Mouse (Mus musculus) lung, embryonic 16.5 days (tissue): ENCODE measurements at regions not wholly inside any gene's neighbourhood (a gene's known extent, or its start where the extent isn't known, plus 50 kb on each side); places are given as distances from the start of the nearest gene placed in this dataset.
A peak's percentile ranks its signal among the peaks of the same experiment; 100 is the strongest.

Experiments used
- ATAC-seq: fragments of 200-750 bp; cut with Nextera tagmentation; 2 replicates; pipeline ENCODE4 v1.8.0; 2017; ENCODE audit warnings: low read depth, mild to moderate bottlenecking, moderate library complexity
- H3K27ac ChIP-seq: fragments of 300-500 bp; sonication (generic); 2 replicates; pipeline ENCODE4 v1.5.1; 2014; ENCODE audit warnings: mild to moderate bottlenecking, control low read depth, low read length
- H3K27me3 ChIP-seq: fragments of 300-500 bp; sonication (generic); 2 replicates; pipeline ENCODE4 v1.6.1; 2014; ENCODE audit warnings: low read depth, low read length, mixed read lengths; ENCODE audit not compliant: control insufficient read depth, insufficient read depth
- H3K36me3 ChIP-seq: fragments of 300-500 bp; sonication (generic); 2 replicates; pipeline ENCODE4 v1.6.1; 2014; ENCODE audit warnings: low read length; ENCODE audit not compliant: control insufficient read depth, insufficient read depth
- H3K4me1 ChIP-seq: fragments of 300-500 bp; sonication (generic); replicated peaks from 2 replicates; pipeline ENCODE4 v1.6.1; 2014; ENCODE audit warnings: low read length, mixed read lengths; ENCODE audit not compliant: control insufficient read depth, insufficient read depth
- H3K4me2 ChIP-seq: fragments of 300-500 bp; sonication (generic); 2 replicates; pipeline ENCODE4 v1.6.1; 2014; ENCODE audit warnings: low read depth, low read length, control low read depth
- H3K4me3 ChIP-seq: fragments of 300-500 bp; sonication (generic); 2 replicates; pipeline ENCODE4 v1.5.1; 2014; ENCODE audit warnings: mild to moderate bottlenecking, low read length, control low read depth
- H3K9ac ChIP-seq: fragments of 300-500 bp; sonication (generic); 2 replicates; pipeline ENCODE4 v1.6.1; 2014; ENCODE audit warnings: low read length, control low read depth
- H3K9me3 ChIP-seq: fragments of 300-500 bp; sonication (generic); 2 replicates; pipeline ENCODE4 v1.6.1; 2016; ENCODE audit warnings: low read length; ENCODE audit not compliant: control insufficient read depth
- WGBS: fragments of 180-500 bp; shearing (Covaris S2); extraction: QIAGEN DNeasy Blood & Tissue Kit; methylation state at CpG from one replicate; pipeline ENCODE4 v1.1.7; 2014; 5-methylcytosine and 5-hydroxymethylcytosine counted together

DNA sequence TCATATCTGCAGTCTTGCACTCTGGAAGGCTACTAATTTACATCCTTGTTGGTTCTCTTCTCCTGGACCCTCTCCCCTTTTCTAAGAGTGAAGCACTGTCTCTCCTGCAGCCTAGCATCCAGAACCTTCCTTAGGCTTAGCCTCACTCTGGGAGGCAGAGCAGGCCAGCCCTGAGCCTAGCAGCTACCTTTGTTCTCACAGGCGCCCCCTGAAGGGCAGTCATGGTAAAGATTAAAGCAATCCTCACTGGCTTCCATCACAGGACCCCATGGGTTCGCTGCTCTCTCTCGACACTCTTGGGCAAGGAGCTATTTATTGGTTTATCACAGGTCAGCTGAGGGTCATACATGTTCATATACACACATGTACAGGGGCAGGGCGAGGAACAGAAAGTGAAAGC lies 191.8 kb upstream of the Cadm1 start:
- Histone ChIP-seq H3K4me2 (no peak overlapping the region), H3K9me3 (no peaks in the 10 kb centered on the region), H3K27ac (no peak overlapping the region), H3K4me1 (no peaks in the 10 kb centered on the region), H3K27me3 (no peaks in the 10 kb centered on the region), H3K9ac (no peak overlapping the region), H3K4me3 (no peak overlapping the region), H3K36me3 (no peaks in the 10 kb centered on the region)
- ATAC-seq = no peak
- WGBS = 60% methylated on average over 4 of the region's 4 CpGs

GRCm38 (mm10) chr9:47346527-47347111 lies 183.4 kb upstream of the Cadm1 start:
- Histone ChIP-seq H3K36me3 (no peaks in the 10 kb centered on the region), H3K4me2 (no peak overlapping the region), H3K27ac (no peak overlapping the region), H3K27me3 (no peaks in the 10 kb centered on the region), H3K4me3 (no peak overlapping the region), H3K9ac (no peak overlapping the region), H3K9me3 (no peaks in the 10 kb centered on the region), H3K4me1 (no peaks in the 10 kb centered on the region)
- ATAC-seq = no peak
- 73% methylated on average over 2 of the region's 2 CpGs for WGBS

DNA sequence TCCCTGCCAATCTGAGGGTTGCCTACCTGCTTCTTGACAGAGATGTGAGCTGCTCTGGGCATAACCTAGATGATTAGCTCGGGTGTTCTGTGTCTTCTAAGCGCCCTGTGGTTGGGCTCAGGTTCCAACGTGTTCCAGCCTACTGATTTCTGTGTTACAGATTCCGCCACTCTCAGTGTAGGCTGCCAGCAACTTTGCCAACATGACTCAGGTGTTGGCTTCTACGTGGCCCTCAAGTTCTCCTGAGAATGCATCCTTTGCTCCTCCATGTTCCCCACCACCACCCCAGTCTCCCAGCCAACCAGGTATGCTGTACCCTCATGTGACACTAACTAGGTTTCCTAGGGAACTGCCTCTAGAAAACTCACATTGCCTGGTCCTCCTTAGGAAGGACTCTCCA lies 179.7 kb upstream of the Cadm1 start:
- WGBS = 77% methylated on average over 5 of the region's 5 CpGs
- no peak for ATAC-seq
- Histone ChIP-seq H3K9me3 (no peaks in the 10 kb centered on the region), H3K9ac (no peak overlapping the region), H3K36me3 (no peaks in the 10 kb centered on the region), H3K27ac (no peak overlapping the region), H3K27me3 (no peaks in the 10 kb centered on the region), H3K4me3 (no peak overlapping the region), H3K4me2 (no peak overlapping the region), H3K4me1 (peaks cover 8% of the 10 kb centered on the region)

- peaks cover 8% of the 10 kb centered on the region for H3K4me1 ChIP-seq
- no peaks in the 10 kb centered on the region for H3K36me3 ChIP-seq
- H3K4me2 ChIP-seq = no peak overlapping the region
- no peak overlapping the region for H3K4me3 ChIP-seq
- no peak overlapping the region for H3K9ac ChIP-seq
- ATAC-seq = no peak
- H3K9me3 ChIP-seq = no peaks in the 10 kb centered on the region
- H3K27me3 ChIP-seq = no peaks in the 10 kb centered on the region
- no peak overlapping the region for H3K27ac ChIP-seq
- WGBS = 81% methylated on average over 6 of the region's 6 CpGs
Measured at GRCm38 (mm10) chr9:47351036-47351435, 178.9 kb upstream of the Cadm1 start.

DNA sequence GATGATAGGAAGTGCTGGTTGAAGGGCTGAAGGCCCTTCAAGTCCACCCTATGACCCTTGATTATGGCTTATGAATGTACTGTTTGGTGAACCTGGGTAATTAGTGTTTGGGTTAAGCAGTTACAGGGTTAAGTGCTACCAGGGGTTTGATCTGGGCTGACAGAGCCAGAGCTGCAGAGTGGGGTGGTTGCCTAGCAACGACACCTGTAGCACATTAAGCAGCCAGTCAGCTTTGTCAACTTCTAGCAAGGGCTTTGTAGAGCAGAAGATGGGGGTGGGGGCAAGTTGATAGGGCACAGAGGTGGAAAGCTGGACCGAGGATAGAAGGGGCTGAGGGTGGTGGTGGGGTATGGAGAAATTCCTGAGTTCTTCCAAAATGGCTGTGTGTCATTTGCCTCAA lies 177.0 kb upstream of the Cadm1 start:
- WGBS = 7% methylated on average over 2 of the region's 2 CpGs
- no peak overlapping the region for H3K4me2 ChIP-seq
- H3K27me3 ChIP-seq = no peaks in the 10 kb centered on the region

DNA sequence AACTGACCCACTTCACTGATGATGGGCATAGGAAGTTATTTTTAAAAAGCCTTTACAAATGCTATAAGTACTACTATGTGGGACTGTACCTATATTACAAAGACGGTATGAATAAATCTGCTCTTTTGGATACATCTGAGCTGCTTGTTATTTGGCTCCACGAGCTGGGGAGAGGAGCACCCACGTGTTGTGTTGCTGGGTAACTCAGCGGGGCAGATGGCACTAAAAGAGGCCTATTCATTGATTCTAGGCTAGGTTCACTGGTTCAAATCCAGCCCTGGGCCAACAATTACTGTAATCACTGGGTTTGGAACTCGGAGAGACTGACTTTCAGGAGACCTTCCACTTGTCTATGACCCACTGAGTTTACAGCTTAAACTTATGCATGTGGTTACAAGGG lies 176.0 kb upstream of the Cadm1 start:
- Histone ChIP-seq H3K4me3 (no peak overlapping the region), H3K4me1 (peaks cover 22% of the 10 kb centered on the region), H3K9ac (no peak overlapping the region), H3K4me2 (no peak overlapping the region), H3K36me3 (no peaks in the 10 kb centered on the region), H3K27ac (no peak overlapping the region), H3K27me3 (no peaks in the 10 kb centered on the region), H3K9me3 (no peaks in the 10 kb centered on the region)
- ATAC-seq = no peak
- WGBS = 78% methylated on average over 5 of the region's 5 CpGs

More for the DNA sequence above, 177.0 kb upstream of the Cadm1 start:
- no peak overlapping the region for H3K27ac ChIP-seq
- H3K9me3 ChIP-seq = no peaks in the 10 kb centered on the region
- ATAC-seq = peak; percentile 71
- H3K4me1 ChIP-seq = peaks cover 13% of the 10 kb centered on the region
- H3K36me3 ChIP-seq = no peaks in the 10 kb centered on the region
- no peak overlapping the region for H3K9ac ChIP-seq
- H3K4me3 ChIP-seq = no peak overlapping the region

DNA sequence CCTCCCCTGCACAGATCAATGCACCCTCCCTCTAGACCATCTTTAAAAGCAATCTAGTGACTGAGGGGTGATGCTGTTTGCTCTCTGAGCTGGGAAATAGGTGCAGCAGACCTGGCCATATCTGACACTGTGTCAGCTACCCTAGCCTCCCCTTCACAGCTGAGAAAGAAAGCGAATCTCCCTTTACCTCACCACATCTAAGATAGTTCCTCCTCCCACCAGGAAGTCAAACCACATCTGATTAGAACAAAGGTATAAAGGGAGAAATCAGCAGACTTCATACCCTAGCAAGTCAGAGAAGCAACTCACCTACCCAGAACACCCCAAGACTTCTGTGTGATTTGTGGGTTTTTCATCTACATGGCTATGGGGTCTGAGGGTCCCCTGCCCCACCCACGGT lies 175.6 kb upstream of the Cadm1 start:
- 79% methylated on average over 2 of the region's 2 CpGs for WGBS
- Histone ChIP-seq H3K27ac (no peak overlapping the region), H3K4me1 (peaks cover 23% of the 10 kb centered on the region), H3K9ac (no peak overlapping the region), H3K4me2 (no peak overlapping the region), H3K27me3 (no peaks in the 10 kb centered on the region), H3K36me3 (no peaks in the 10 kb centered on the region), H3K9me3 (no peaks in the 10 kb centered on the region), H3K4me3 (no peak overlapping the region)
- no peak for ATAC-seq

DNA sequence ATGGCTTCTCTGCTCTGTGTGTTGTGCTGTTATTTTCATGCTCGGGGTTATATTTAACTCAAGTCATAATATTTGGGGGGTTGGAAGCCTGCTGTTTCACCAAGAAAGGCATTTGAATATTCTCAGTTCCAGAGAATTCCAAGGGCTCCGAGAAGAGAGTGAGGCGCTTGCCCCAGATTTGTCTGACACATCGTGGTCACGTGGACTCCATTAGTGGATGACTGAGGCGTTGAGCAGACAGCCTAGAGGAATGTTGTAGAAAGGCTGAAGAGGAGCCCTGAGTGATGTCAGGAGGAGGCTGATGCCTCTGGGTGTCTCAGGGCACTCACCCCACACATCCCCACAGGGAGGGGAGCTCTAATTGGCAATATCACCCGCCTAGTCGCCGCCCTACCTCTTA lies 175.1 kb upstream of the Cadm1 start:
- no peaks in the 10 kb centered on the region for H3K9me3 ChIP-seq

DNA sequence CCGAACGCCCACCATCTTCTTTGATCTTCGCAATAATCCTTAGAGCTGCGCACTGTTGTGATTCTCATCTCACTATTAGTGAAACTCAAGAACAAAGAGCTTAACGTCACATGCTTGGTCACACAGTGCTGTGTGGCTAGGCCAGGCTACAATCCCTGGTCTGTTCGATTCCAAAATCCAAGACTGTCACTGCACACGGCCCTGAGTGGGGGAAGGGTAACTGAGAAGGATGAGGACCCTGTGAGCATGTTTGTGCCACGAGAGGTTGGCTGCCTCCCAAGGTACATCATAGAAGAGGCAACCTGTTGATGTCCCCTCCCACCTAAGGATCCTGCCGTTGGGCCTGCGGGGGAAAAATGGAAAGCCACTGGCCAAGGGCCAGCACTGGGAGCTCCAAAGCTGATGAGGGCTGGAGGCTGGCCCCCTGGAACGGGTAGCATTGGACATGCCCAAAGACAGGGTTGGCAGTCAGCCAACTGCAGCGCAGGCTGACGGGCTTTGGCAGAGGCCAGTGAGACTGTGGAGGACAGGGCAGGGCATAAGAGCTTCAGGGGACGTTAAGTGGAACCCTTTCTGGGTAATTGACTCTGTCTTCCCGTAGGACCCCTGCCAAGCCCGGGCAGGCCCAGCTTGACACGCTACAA lies 172.1 kb upstream of the Cadm1 start:
- H3K4me2 ChIP-seq = peak overlapping the region; percentile 15; the same call in 1 of the 2 replicates
- H3K9ac ChIP-seq = no peak overlapping the region
- no peaks in the 10 kb centered on the region for H3K9me3 ChIP-seq
- peak overlapping the region; percentile 29; the same call in 1 of the 2 replicates for H3K27ac ChIP-seq
- no peak overlapping the region for H3K4me3 ChIP-seq
- H3K36me3 ChIP-seq = no peaks in the 10 kb centered on the region
- peaks cover 20% of the 10 kb centered on the region for H3K4me1 ChIP-seq
- peak; percentile 91 for ATAC-seq
- no peaks in the 10 kb centered on the region for H3K27me3 ChIP-seq
- 39% methylated on average over 17 of the region's 17 CpGs for WGBS

More for the DNA sequence above, 175.1 kb upstream of the Cadm1 start:
- 73% methylated on average over 9 of the region's 9 CpGs for WGBS
- Histone ChIP-seq H3K27ac (no peak overlapping the region), H3K4me2 (no peak overlapping the region), H3K27me3 (no peaks in the 10 kb centered on the region), H3K9ac (no peak overlapping the region), H3K4me1 (peaks cover 23% of the 10 kb centered on the region), H3K4me3 (no peak overlapping the region), H3K36me3 (no peaks in the 10 kb centered on the region)
- ATAC-seq = no peak
